Mouse (Mus musculus) neural tube, embryonic 14.5 days (tissue): ENCODE measurements around the gene Kctd15. TPM values are rescaled to one million over a fixed set of nuclear protein-coding genes. Genes with fewer than 3 reads are reported as not detected.
A peak's percentile ranks its signal among the peaks of the same experiment; 100 is the strongest.

Experiments used
- ATAC-seq: fragments of 200-750 bp; cut with Nextera tagmentation; 2 replicates; pipeline ENCODE4 v1.8.0; 2017; ENCODE audit warnings: low read depth, mild to moderate bottlenecking, moderate TSS enrichment, moderate library complexity
- H3K27ac ChIP-seq: fragments of 300-500 bp; sonication (generic); 2 replicates; pipeline ENCODE4 v1.5.1; 2014; ENCODE audit warnings: low read depth, mild to moderate bottlenecking, control low read depth, low read length, moderate library complexity, mixed read lengths
- H3K27me3 ChIP-seq: fragments of 300-500 bp; sonication (generic); 2 replicates; pipeline ENCODE4 v1.6.1; 2014; ENCODE audit warnings: low read length; ENCODE audit not compliant: control insufficient read depth, insufficient read depth
- H3K36me3 ChIP-seq: fragments of 300-500 bp; sonication (generic); 2 replicates; pipeline ENCODE4 v1.6.1; 2014; ENCODE audit warnings: low read length, mixed read lengths; ENCODE audit not compliant: control insufficient read depth, insufficient read depth
- H3K4me1 ChIP-seq: fragments of 300-500 bp; sonication (generic); 2 replicates; pipeline ENCODE4 v1.6.1; 2014; ENCODE audit warnings: low read length; ENCODE audit not compliant: control insufficient read depth, insufficient read depth
- H3K4me2 ChIP-seq: fragments of 300-500 bp; sonication (generic); 2 replicates; pipeline ENCODE4 v1.6.1; 2014; ENCODE audit warnings: mild to moderate bottlenecking, low read depth, low read length, control low read depth
- H3K4me3 ChIP-seq: fragments of 300-500 bp; sonication (generic); 2 replicates; pipeline ENCODE4 v1.5.1; 2014; ENCODE audit warnings: low read depth, low read length, control low read depth, mixed read lengths
- H3K9ac ChIP-seq: fragments of 300-500 bp; sonication (generic); replicated peaks from 2 replicates; pipeline ENCODE4 v1.6.1; 2014; ENCODE audit warnings: low read depth, mild to moderate bottlenecking, control low read depth, low read length, mixed read lengths
- H3K9me3 ChIP-seq: fragments of 300-500 bp; sonication (generic); 2 replicates; pipeline ENCODE4 v1.6.1; 2016; ENCODE audit warnings: low read length; ENCODE audit not compliant: control insufficient read depth
- WGBS: fragments of 180-500 bp; shearing (Covaris S2); extraction: QIAGEN DNeasy Blood & Tissue Kit; methylation state at CpG from one replicate; pipeline ENCODE4 v1.1.7; 2014; 5-methylcytosine and 5-hydroxymethylcytosine counted together
- polyA plus RNA-seq: library from polyadenylated mRNA; unstranded; fragments of >200 nt; fragmentation: Nextera tagmentation; extraction: Ambion mirVana; gene quantifications from 2 replicates; pipeline ENCODE4 v1.2.1, GENCODE M21; 2014

The Kctd15 gene
- polyA plus RNA-seq, 1 experiment from 2014 or later, result 11.8 TPM

DNA sequence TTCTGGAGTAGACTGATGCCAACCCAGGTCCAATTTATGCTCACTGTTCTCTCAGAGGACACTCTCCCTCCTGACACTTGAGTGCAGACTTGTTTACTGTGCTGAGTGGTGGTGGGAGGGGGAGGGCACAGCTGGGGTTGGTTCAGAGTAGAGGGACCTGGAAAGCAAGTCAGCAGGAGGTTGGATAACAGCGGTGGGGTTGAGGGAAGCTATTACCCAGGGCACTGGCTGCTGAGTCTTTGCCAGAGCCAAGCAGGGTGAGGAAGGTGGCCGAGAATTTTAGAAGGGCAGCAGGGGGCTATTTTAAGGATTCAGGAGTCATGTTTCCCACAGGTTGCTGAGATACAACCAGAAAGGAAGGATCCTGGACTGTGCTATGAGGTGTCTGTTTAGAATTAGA, 36.1 kb downstream of the Kctd15 start:
- Histone ChIP-seq H3K27me3 (no peaks in the 10 kb centered on the region), H3K4me2 (no peak overlapping the region), H3K4me1 (no peaks in the 10 kb centered on the region), H3K27ac (no peak overlapping the region), H3K9me3 (no peaks in the 10 kb centered on the region), H3K9ac (no peak overlapping the region), H3K4me3 (no peak overlapping the region), H3K36me3 (no peaks in the 10 kb centered on the region)
- 39% methylated on average over 2 of the region's 2 CpGs for WGBS
- ATAC-seq, result no peak

DNA sequence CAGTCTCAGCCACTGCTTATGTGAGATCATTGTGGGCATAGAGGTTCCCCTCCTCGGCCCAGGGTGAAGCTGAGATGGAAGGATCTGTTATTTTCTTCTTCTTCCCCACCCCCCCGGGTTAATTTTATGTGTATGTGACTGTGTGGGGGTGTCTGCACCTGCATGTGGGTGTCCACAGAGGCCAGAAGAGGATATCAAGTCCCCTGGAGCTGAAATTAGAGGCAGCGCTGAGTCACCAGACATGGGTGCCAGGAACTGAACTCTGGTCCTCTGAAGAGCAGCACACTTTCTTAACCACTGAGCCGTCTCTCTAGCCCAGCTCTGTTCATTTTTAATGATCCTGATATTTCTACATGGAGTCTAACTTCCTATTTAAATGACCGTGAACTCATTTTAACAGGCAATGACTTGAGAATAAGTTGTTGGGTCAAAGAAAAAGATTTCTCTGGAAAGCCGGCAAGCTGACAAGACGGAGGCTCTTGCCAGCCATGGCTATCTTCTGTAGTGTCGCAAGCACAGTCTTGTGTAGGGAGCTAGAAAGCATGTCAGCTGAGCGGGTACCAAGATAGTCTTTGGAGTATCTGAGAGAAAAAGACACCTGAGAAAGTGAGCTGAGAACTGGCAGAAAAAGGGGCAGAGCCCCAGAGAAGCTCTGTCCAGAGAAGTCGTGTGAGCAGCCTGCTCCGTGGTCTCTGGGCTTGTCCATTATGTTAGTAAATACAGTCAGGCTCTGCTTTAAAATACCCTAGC, 38.2 kb downstream of the Kctd15 start:
- Histone ChIP-seq H3K4me1 (no peaks in the 10 kb centered on the region), H3K4me2 (no peak overlapping the region), H3K9ac (no peak overlapping the region), H3K9me3 (no peaks in the 10 kb centered on the region), H3K4me3 (no peak overlapping the region), H3K27me3 (no peaks in the 10 kb centered on the region), H3K27ac (no peak overlapping the region), H3K36me3 (no peaks in the 10 kb centered on the region)
- WGBS, result 86% methylated on average over 11 of the region's 11 CpGs
- no peak for ATAC-seq

GRCm38 (mm10) chr7:34616275-34616674, 40.3 kb downstream of the Kctd15 start:
- Histone ChIP-seq H3K27me3 (no peaks in the 10 kb centered on the region), H3K4me3 (no peak overlapping the region), H3K9me3 (no peaks in the 10 kb centered on the region), H3K36me3 (no peaks in the 10 kb centered on the region), H3K9ac (no peak overlapping the region), H3K4me2 (no peak overlapping the region), H3K27ac (no peak overlapping the region), H3K4me1 (no peaks in the 10 kb centered on the region)
- WGBS, result 92% methylated on average over 2 of the region's 2 CpGs
- ATAC-seq, result no peak

DNA sequence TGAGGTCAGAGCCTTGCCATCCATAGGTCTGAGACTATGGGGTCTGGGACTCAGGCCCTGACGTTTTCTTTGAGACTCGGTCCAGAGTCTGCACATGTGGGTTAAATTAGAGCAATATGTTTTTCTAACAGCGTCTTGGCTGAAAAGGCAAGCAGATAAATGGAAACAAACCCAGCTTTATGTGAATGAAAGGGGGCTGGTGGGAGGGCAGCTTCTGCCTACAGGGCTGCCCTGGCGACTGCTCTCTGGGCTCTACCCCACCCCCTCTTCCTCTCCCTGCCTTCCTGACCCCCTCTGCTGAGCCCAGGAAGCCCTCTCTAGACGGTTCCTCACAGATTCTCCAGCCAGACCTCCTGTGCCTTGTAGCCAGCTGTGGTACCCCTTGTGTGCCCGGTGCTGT, 46.1 kb downstream of the Kctd15 start:
- ATAC-seq, result no peak
- WGBS, result 53% methylated on average over 6 of the region's 6 CpGs
- H3K4me1 ChIP-seq, result peaks cover 10% of the 10 kb centered on the region; the same call in 1 of the 2 replicates

DNA sequence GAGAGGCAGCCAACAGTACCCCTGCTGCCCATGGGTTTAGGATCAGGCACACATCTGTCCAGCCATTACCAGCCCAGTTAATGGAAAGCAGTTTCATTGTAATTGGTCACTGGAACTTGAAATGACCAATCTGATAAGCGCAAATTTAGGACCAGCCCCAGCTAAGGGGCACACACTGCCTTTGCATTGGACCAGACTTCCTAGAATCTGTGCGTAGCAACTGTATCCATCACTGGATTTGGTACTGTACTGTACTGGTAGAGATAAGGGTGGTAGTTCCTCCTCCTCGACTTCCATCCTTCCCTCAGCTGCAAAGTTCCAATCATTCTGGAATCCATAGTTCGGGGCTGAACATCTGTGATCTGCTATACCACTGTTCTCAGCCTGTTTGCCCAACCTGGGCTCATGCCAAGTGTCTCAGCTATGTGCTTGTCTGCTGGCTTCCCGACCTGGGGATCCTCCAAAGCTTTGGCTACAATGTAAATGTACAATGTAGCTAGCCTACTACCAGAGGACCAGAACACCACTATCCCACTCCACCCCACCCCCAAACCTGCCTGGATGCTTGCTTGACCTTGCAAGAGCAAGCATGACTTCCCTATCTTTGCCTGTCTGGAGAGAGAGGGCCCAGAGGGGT, 49.1 kb downstream of the Kctd15 start:
- Histone ChIP-seq H3K9me3 (no peaks in the 10 kb centered on the region), H3K27ac (peak overlapping the region; percentile 44; the same call in 1 of the 2 replicates), H3K36me3 (no peaks in the 10 kb centered on the region), H3K27me3 (no peaks in the 10 kb centered on the region), H3K9ac (no peak overlapping the region), H3K4me2 (no peak overlapping the region), H3K4me1 (peaks cover 10% of the 10 kb centered on the region; the same call in 1 of the 2 replicates), H3K4me3 (no peak overlapping the region)
- WGBS, result 66% methylated on average over 5 of the region's 5 CpGs
- peak; percentile 41; the same call in 1 of the 2 replicates for ATAC-seq

More for the DNA sequence above, 46.1 kb downstream of the Kctd15 start:
- Histone ChIP-seq H3K36me3 (no peaks in the 10 kb centered on the region), H3K9me3 (no peaks in the 10 kb centered on the region), H3K27me3 (no peaks in the 10 kb centered on the region), H3K4me3 (no peak overlapping the region), H3K4me2 (no peak overlapping the region), H3K9ac (no peak overlapping the region), H3K27ac (no peak overlapping the region)

DNA sequence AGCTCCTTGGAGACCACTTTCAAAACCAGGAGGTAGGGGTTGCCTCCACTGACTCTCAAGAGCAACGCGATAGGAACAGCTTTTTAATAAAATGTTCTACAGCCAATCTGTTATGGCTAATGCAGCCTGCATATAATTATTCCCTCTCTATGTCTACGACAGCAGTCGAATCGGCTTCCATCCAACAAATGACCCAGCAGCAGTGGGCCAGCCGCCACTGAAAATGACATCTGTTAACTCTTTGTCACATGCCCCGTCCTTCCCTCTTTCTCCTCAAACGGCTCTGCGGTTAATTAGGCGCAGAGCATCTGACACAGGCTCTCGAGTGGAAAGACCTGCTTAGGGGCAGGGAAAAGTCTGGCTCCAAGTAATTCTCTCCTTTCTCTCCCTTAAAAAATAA, 49.8 kb downstream of the Kctd15 start:
- peak; percentile 72; the same call in 1 of the 2 replicates for ATAC-seq
- Histone ChIP-seq H3K4me2 (peak overlapping the region; percentile 9; the same call in 1 of the 2 replicates), H3K36me3 (no peaks in the 10 kb centered on the region), H3K27me3 (no peaks in the 10 kb centered on the region), H3K4me3 (no peak overlapping the region), H3K4me1 (peaks cover 10% of the 10 kb centered on the region; the same call in 1 of the 2 replicates), H3K9me3 (no peaks in the 10 kb centered on the region), H3K9ac (no peak overlapping the region), H3K27ac (peak overlapping the region; percentile 36; the same call in 1 of the 2 replicates)
- WGBS, result 6% methylated on average over 11 of the region's 11 CpGs

GRCm38 (mm10) chr7:34606051-34606450, 50.5 kb downstream of the Kctd15 start:
- H3K27ac ChIP-seq, result peak overlapping the region; percentile 36
- no peaks in the 10 kb centered on the region for H3K27me3 ChIP-seq
- H3K9me3 ChIP-seq, result no peaks in the 10 kb centered on the region
- peak overlapping the region; percentile 9; the same call in 1 of the 2 replicates for H3K4me2 ChIP-seq
- peaks cover 10% of the 10 kb centered on the region; the same call in 1 of the 2 replicates for H3K4me1 ChIP-seq
- H3K36me3 ChIP-seq, result no peaks in the 10 kb centered on the region
- WGBS, result 19% methylated on average over 15 of the region's 15 CpGs
- H3K4me3 ChIP-seq, result no peak overlapping the region
- no peak; the same call in 1 of the 2 replicates for ATAC-seq
- no peak overlapping the region; the same call in 1 of the 2 replicates for H3K9ac ChIP-seq

DNA sequence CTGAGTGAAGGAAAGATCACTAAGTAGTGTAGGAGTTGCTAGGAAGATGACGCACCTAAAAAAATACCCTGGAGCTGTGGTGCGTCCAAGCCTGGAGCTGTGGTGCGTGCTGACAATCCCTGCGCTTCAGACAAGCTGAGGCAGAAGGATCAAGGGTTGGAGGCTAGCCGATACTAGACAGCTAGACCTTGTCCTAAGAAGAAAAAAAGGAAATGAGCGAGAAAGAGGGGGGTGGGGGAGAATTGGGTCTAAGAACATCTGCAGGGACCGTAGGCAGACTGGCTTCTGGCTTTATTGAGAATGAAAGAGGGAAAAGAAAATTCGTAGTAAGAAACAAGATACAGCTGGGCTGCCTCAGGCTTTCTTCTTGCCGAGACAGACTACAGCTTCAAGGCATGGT, 58.0 kb downstream of the Kctd15 start:
- H3K4me1 ChIP-seq, result peaks cover 6% of the 10 kb centered on the region; the same call in 1 of the 2 replicates
- H3K4me2 ChIP-seq, result no peak overlapping the region
- H3K36me3 ChIP-seq, result no peaks in the 10 kb centered on the region
- H3K4me3 ChIP-seq, result no peak overlapping the region
- H3K27me3 ChIP-seq, result no peaks in the 10 kb centered on the region
- H3K9me3 ChIP-seq, result no peaks in the 10 kb centered on the region
- 69% methylated on average over 9 of the region's 9 CpGs for WGBS
- no peak overlapping the region for H3K27ac ChIP-seq
- no peak for ATAC-seq
- no peak overlapping the region for H3K9ac ChIP-seq

DNA sequence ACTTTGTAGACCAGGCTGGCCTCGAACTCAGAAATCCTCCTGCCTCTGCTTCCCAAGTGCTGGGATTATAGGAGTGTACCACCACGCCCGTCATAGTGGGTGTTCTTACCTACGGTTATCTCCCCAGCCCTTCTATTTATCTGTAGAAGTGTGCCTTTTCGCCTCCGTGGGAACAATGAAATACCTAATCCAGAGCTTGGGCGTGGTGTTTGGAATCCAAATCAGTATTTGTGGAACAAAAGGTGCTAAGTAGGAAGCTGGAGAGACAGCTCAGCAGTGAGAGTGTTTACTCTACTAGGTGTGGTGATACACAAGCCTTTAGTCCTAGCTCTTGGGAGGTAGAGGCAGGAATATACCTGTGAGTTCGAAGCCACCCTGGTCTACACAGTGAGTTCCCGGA, 58.5 kb downstream of the Kctd15 start:
- no peak for ATAC-seq
- H3K4me1 ChIP-seq, result peaks cover 6% of the 10 kb centered on the region; the same call in 1 of the 2 replicates
- H3K9me3 ChIP-seq, result no peaks in the 10 kb centered on the region
- H3K27me3 ChIP-seq, result no peaks in the 10 kb centered on the region
- H3K4me2 ChIP-seq, result no peak overlapping the region
- WGBS, result 95% methylated on average over 9 of the region's 9 CpGs
- H3K36me3 ChIP-seq, result no peaks in the 10 kb centered on the region
- no peak overlapping the region for H3K9ac ChIP-seq
- H3K4me3 ChIP-seq, result no peak overlapping the region
- no peak overlapping the region for H3K27ac ChIP-seq
